Mouse (Mus musculus): ENCODE results near the gene Gm4969.
A peak's percentile ranks its signal among the peaks of the same experiment; 100 is the strongest.
"Not testable (repeated sequence)": the region's sequence is repeated elsewhere in the genome, so short reads cannot be mapped to it uniquely, and the experiment has no call there.

The Gm4969 gene

GRCm38 (mm10) chr7:19118028-19118771 is at the start of gene Gm4969:
Gene Gm4969 (minus strand): TSS chr7:19118368.
- peak; percentile 41 for DNase-seq (ENCODE audit: low spot score)

- DNase-seq (ENCODE audit: low spot score), result no peak
Measured at GRCm38 (mm10) chr7:19166990-19167389, 48.8 kb upstream of the Gm4969 start.

GRCm38 (mm10) chr7:19165656-19166423 is 47.7 kb upstream of the Gm4969 start, which contains the start of gene Gipr:
Gene Gipr (minus strand): TSS chr7:19166127.
- no peak for DNase-seq (ENCODE audit: low spot score)

- no peak for DNase-seq (ENCODE audit: low spot score)
Measured at GRCm38 (mm10) chr7:19164978-19165377, 46.8 kb upstream of the Gm4969 start.

GRCm38 (mm10) chr7:19164189-19164588 is 46.0 kb upstream of the Gm4969 start:
- no peak for DNase-seq (ENCODE audit: low spot score)

GRCm38 (mm10) chr7:19163752-19164151 is 45.6 kb upstream of the Gm4969 start:
- DNase-seq (ENCODE audit: low spot score), result no peak

GRCm38 (mm10) chr7:19162928-19163327 is 44.8 kb upstream of the Gm4969 start:
- no peak for DNase-seq (ENCODE audit: low spot score)

GRCm38 (mm10) chr7:19160115-19160514 is 41.9 kb upstream of the Gm4969 start:
- no peak for DNase-seq (ENCODE audit: low spot score)

- no peak for DNase-seq (ENCODE audit: low spot score)
Measured at GRCm38 (mm10) chr7:19159411-19159810, 41.2 kb upstream of the Gm4969 start.

- no peak for DNase-seq (ENCODE audit: low spot score)
Measured at GRCm38 (mm10) chr7:19158601-19159000, 40.4 kb upstream of the Gm4969 start.

GRCm38 (mm10) chr7:19157160-19157800 is 39.1 kb upstream of the Gm4969 start:
- peak; percentile 71 for DNase-seq (ENCODE audit: low spot score)

- DNase-seq (ENCODE audit: low spot score), result no peak
Measured at GRCm38 (mm10) chr7:19155825-19156475, 37.8 kb upstream of the Gm4969 start.

GRCm38 (mm10) chr7:19154796-19155195 is 36.6 kb upstream of the Gm4969 start:
- no peak for DNase-seq (ENCODE audit: low spot score)

- not testable (repeated sequence) for DNase-seq (ENCODE audit: low spot score)
Measured at GRCm38 (mm10) chr7:19151121-19151520, 33.0 kb upstream of the Gm4969 start.

- DNase-seq (ENCODE audit: low spot score), result peak; percentile 90
Measured at GRCm38 (mm10) chr7:19149626-19150025, 31.5 kb upstream of the Gm4969 start, which contains the start of gene Snrpd2. Gene Snrpd2 (plus strand): TSS chr7:19149722.

GRCm38 (mm10) chr7:19148875-19149541 is 30.8 kb upstream of the Gm4969 start, which contains the start of gene Qpctl:
Gene Qpctl (minus strand): TSS chr7:19149291.
- peak; percentile 99 for DNase-seq (ENCODE audit: low spot score)

- DNase-seq (ENCODE audit: low spot score), result no peak
Measured at GRCm38 (mm10) chr7:19148180-19148874, 30.2 kb upstream of the Gm4969 start.

- DNase-seq (ENCODE audit: low spot score), result no peak
Measured at GRCm38 (mm10) chr7:19147497-19148045, 29.4 kb upstream of the Gm4969 start.

- no peak for DNase-seq (ENCODE audit: low spot score)
Measured at GRCm38 (mm10) chr7:19146793-19147192, 28.6 kb upstream of the Gm4969 start.

GRCm38 (mm10) chr7:19137380-19137779 is 19.2 kb upstream of the Gm4969 start:
- no peak for DNase-seq (ENCODE audit: low spot score)

Data from ovary, adult 18-20 months (tissue).